Mouse (Mus musculus) myocyte (in vitro differentiated cells): ENCODE measurements around the gene Abcc5.

Experiments
- E2F4 ChIP-seq: IDR thresholded peaks from one replicate; pipeline ENCODE4 v1.6.1; 2011; ENCODE audit warnings: mild to moderate bottlenecking, control low read depth, moderate library complexity; ENCODE audit not compliant: insufficient read depth
- MAX ChIP-seq: IDR thresholded peaks from one replicate; pipeline ENCODE4 v1.6.1; 2011; ENCODE audit warnings: low read depth, mild to moderate bottlenecking, control low read depth
- POLR2A ChIP-seq: IDR thresholded peaks from one replicate; pipeline ENCODE4 v1.6.1; 2011; ENCODE audit warnings: low read depth, mild to moderate bottlenecking, control low read depth, moderate library complexity; ENCODE audit not compliant: insufficient read length
- POLR2AphosphoS2 ChIP-seq: IDR thresholded peaks from one replicate; pipeline ENCODE4 v1.6.1; 2011; ENCODE audit warnings: low read depth, control low read depth; ENCODE audit not compliant: insufficient read length
- TCF12 ChIP-seq: IDR thresholded peaks from one replicate; pipeline ENCODE4 v1.6.1; 2011; ENCODE audit warnings: mild to moderate bottlenecking, control low read depth; ENCODE audit not compliant: poor library complexity, insufficient read depth, severe bottlenecking
- TCF3 ChIP-seq: IDR thresholded peaks from one replicate; pipeline ENCODE4 v1.6.1; 2011; ENCODE audit warnings: low read depth, control low read depth; ENCODE audit not compliant: insufficient read length

GRCm38 (mm10) chr16:20464725-20465124 lies 38.5 kb upstream of the Abcc5 start:
- TF ChIP-seq E2F4 = no peak
- TF ChIP-seq TCF12 = no peak
- TF ChIP-seq TCF3 = no peak
- TF ChIP-seq MAX = no peak
- TF ChIP-seq POLR2A = no peak
- no peak for TF ChIP-seq POLR2AphosphoS2
